Mouse (Mus musculus): ENCODE measurements around the gene Nit2. TPM values are rescaled to one million over a fixed set of nuclear protein-coding genes. Genes with fewer than 3 reads are reported as not detected.
A peak's percentile ranks its signal among the peaks of the same experiment; 100 is the strongest.

The Nit2 gene
- 62.0 and 73.1 TPM in 2 replicates for total RNA-seq (2012; rRNA removed)

- Histone ChIP-seq H3K9me3 (ENCODE audit: control insufficient read depth, insufficient read depth, low read depth, low read length) (no peaks in the 10 kb centered on the region), H3K9ac (ENCODE audit: insufficient read depth, low read depth, low read length, poor library complexity, severe bottlenecking) (peak within 1 kb of the TSS; percentile 91), H3K4me3 (ENCODE audit: insufficient read depth in 1 of 2, low read depth in 1 of 2, low read length in 2 of 2, poor library complexity in 1 of 2, severe bottlenecking in 1 of 2) (peak within 1 kb of the TSS; percentile 90 to 96), H3K27ac (ENCODE audit: insufficient read depth, low read depth, low read length, poor library complexity, severe bottlenecking) (peak within 1 kb of the TSS; percentile 63; the same call in 1 of the 2 replicates), H3K4me1 (ENCODE audit: control insufficient read depth in 2 of 2, insufficient read depth in 2 of 2, low read length in 2 of 2, poor library complexity in 1 of 2) (peaks cover 2 to 9% of the 10 kb centered on the region in 2 experiments; a peak in 1 of 4 replicates), H3K36me3 (ENCODE audit: control insufficient read depth, insufficient read depth, low read length, poor library complexity, severe bottlenecking) (peaks cover 18% of the 10 kb centered on the region)
- peak; percentile 67 for DNase-seq (ENCODE audit: low read depth, low spot score)
- no peak for TF ChIP-seq ZNF384 (IDR thresholded peaks at IDR 0.05; ENCODE audit: low read depth, low read length)
- TF ChIP-seq HCFC1 (IDR thresholded peaks at IDR 0.05; ENCODE audit: borderline replicate concordance, insufficient read depth, low read length): no peak
- TF ChIP-seq MAFK (IDR thresholded peaks at IDR 0.05; ENCODE audit: insufficient read depth, low read depth, low read length): no peak
- no peak for TF ChIP-seq CHD2 (IDR thresholded peaks at IDR 0.05; ENCODE audit: low read depth, low read length)
- no peak for TF ChIP-seq ZC3H11A (IDR thresholded peaks at IDR 0.05; ENCODE audit: borderline replicate concordance, low read depth, low read length)
- in situ Hi-C loops (cut with MboI; ENCODE audit: low sequenced_read_pairs in 2 of 2, unreplicated experiment in 2 of 2): no loop called here
Measured at GRCm38 (mm10) chr16:57166611-57167513, at the start of gene Nit2. Gene Nit2, minus strand, starts transcription at chr16:57167341.

GRCm38 (mm10) chr16:57215957-57216356, 48.8 kb upstream of the Nit2 start:
- no peak overlapping the region for H3K27ac ChIP-seq (ENCODE audit: insufficient read depth, low read depth, low read length, poor library complexity, severe bottlenecking)
- no peak for DNase-seq (ENCODE audit: low read depth, low spot score)
- H3K9ac ChIP-seq (ENCODE audit: insufficient read depth, low read depth, low read length, poor library complexity, severe bottlenecking): no peak overlapping the region
- peaks cover 2% of the 10 kb centered on the region; the same call in 1 of the 2 replicates for H3K36me3 ChIP-seq (ENCODE audit: control insufficient read depth, insufficient read depth, low read length, poor library complexity, severe bottlenecking)
- TF ChIP-seq ZC3H11A (IDR thresholded peaks at IDR 0.05; ENCODE audit: borderline replicate concordance, low read depth, low read length) (no peak), CHD2 (IDR thresholded peaks at IDR 0.05; ENCODE audit: low read depth, low read length) (no peak), MAFK (IDR thresholded peaks at IDR 0.05; ENCODE audit: insufficient read depth, low read depth, low read length) (no peak), ZNF384 (IDR thresholded peaks at IDR 0.05; ENCODE audit: low read depth, low read length) (no peak), HCFC1 (IDR thresholded peaks at IDR 0.05; ENCODE audit: borderline replicate concordance, insufficient read depth, low read length) (no peak)
- no peak overlapping the region for H3K4me3 ChIP-seq (ENCODE audit: insufficient read depth in 1 of 2, low read depth in 1 of 2, low read length in 2 of 2, poor library complexity in 1 of 2, severe bottlenecking in 1 of 2)
- in situ Hi-C loops (cut with MboI; ENCODE audit: low sequenced_read_pairs in 2 of 2, unreplicated experiment in 2 of 2): no loop called here
- H3K9me3 ChIP-seq (ENCODE audit: control insufficient read depth, insufficient read depth, low read depth, low read length): no peaks in the 10 kb centered on the region
- H3K4me1 ChIP-seq (ENCODE audit: control insufficient read depth in 2 of 2, insufficient read depth in 2 of 2, low read length in 2 of 2, poor library complexity in 1 of 2): no peaks in the 10 kb centered on the region

- H3K36me3 ChIP-seq (ENCODE audit: control insufficient read depth, insufficient read depth, low read length, poor library complexity, severe bottlenecking): no peaks in the 10 kb centered on the region
- H3K27ac ChIP-seq (ENCODE audit: insufficient read depth, low read depth, low read length, poor library complexity, severe bottlenecking): no peak overlapping the region
- no peaks in the 10 kb centered on the region for H3K4me1 ChIP-seq (ENCODE audit: control insufficient read depth in 2 of 2, insufficient read depth in 2 of 2, low read length in 2 of 2, poor library complexity in 1 of 2)
- no peak overlapping the region for H3K4me3 ChIP-seq (ENCODE audit: insufficient read depth in 1 of 2, low read depth in 1 of 2, low read length in 2 of 2, poor library complexity in 1 of 2, severe bottlenecking in 1 of 2)
- no peak overlapping the region for H3K9ac ChIP-seq (ENCODE audit: insufficient read depth, low read depth, low read length, poor library complexity, severe bottlenecking)
- no peak for TF ChIP-seq ZNF384 (IDR thresholded peaks at IDR 0.05; ENCODE audit: low read depth, low read length)
- no peak for TF ChIP-seq MAFK (IDR thresholded peaks at IDR 0.05; ENCODE audit: insufficient read depth, low read depth, low read length)
- no peak for TF ChIP-seq HCFC1 (IDR thresholded peaks at IDR 0.05; ENCODE audit: borderline replicate concordance, insufficient read depth, low read length)
- no peak for TF ChIP-seq ZC3H11A (IDR thresholded peaks at IDR 0.05; ENCODE audit: borderline replicate concordance, low read depth, low read length)
- TF ChIP-seq CHD2 (IDR thresholded peaks at IDR 0.05; ENCODE audit: low read depth, low read length): no peak
- in situ Hi-C loops (cut with MboI; ENCODE audit: low sequenced_read_pairs in 2 of 2, unreplicated experiment in 2 of 2): no loop called here
- no peaks in the 10 kb centered on the region for H3K9me3 ChIP-seq (ENCODE audit: control insufficient read depth, insufficient read depth, low read depth, low read length)
- no peak for DNase-seq (ENCODE audit: low read depth, low spot score)
Measured at GRCm38 (mm10) chr16:57211037-57211436, 43.9 kb upstream of the Nit2 start.

- TF ChIP-seq ZC3H11A (IDR thresholded peaks at IDR 0.05; ENCODE audit: borderline replicate concordance, low read depth, low read length): no peak
- no peak for TF ChIP-seq CHD2 (IDR thresholded peaks at IDR 0.05; ENCODE audit: low read depth, low read length)
- TF ChIP-seq ZNF384 (IDR thresholded peaks at IDR 0.05; ENCODE audit: low read depth, low read length): no peak
- TF ChIP-seq MAFK (IDR thresholded peaks at IDR 0.05; ENCODE audit: insufficient read depth, low read depth, low read length): no peak
- TF ChIP-seq HCFC1 (IDR thresholded peaks at IDR 0.05; ENCODE audit: borderline replicate concordance, insufficient read depth, low read length): no peak
- DNase-seq (ENCODE audit: low read depth, low spot score): no peak
- H3K36me3 ChIP-seq (ENCODE audit: control insufficient read depth, insufficient read depth, low read length, poor library complexity, severe bottlenecking): no peaks in the 10 kb centered on the region
- H3K9ac ChIP-seq (ENCODE audit: insufficient read depth, low read depth, low read length, poor library complexity, severe bottlenecking): no peak overlapping the region
- in situ Hi-C loops (cut with MboI; ENCODE audit: low sequenced_read_pairs in 2 of 2, unreplicated experiment in 2 of 2): no loop called here
- no peaks in the 10 kb centered on the region for H3K4me1 ChIP-seq (ENCODE audit: control insufficient read depth in 2 of 2, insufficient read depth in 2 of 2, low read length in 2 of 2, poor library complexity in 1 of 2)
- no peaks in the 10 kb centered on the region for H3K9me3 ChIP-seq (ENCODE audit: control insufficient read depth, insufficient read depth, low read depth, low read length)
- H3K27ac ChIP-seq (ENCODE audit: insufficient read depth, low read depth, low read length, poor library complexity, severe bottlenecking): no peak overlapping the region
- H3K4me3 ChIP-seq (ENCODE audit: insufficient read depth in 1 of 2, low read depth in 1 of 2, low read length in 2 of 2, poor library complexity in 1 of 2, severe bottlenecking in 1 of 2): no peak overlapping the region
Measured at GRCm38 (mm10) chr16:57208342-57208741, 41.2 kb upstream of the Nit2 start.

Measured in ES-E14 (cell line).